Mouse (Mus musculus) forebrain, embryonic 15.5 days (tissue): ENCODE data around the gene Elovl6. TPM values are rescaled to one million over a fixed set of nuclear protein-coding genes. Genes with fewer than 3 reads are reported as not detected.

Experiments used
- ATAC-seq: fragments of 200-750 bp; cut with Nextera tagmentation; replicated peaks from 2 replicates; pipeline ENCODE4 v1.8.0; 2017; ENCODE audit warnings: mild to moderate bottlenecking, moderate TSS enrichment, moderate library complexity
- H3K27ac ChIP-seq: fragments of 300-500 bp; sonication (generic); replicated peaks from 2 replicates; pipeline ENCODE4 v1.5.1; 2015; ENCODE audit warnings: mild to moderate bottlenecking, inconsistent platforms
- H3K27me3 ChIP-seq: fragments of 300-500 bp; sonication (generic); 2 replicates; pipeline ENCODE4 v1.6.1; 2015; ENCODE audit warnings: inconsistent platforms
- H3K36me3 ChIP-seq: fragments of 300-500 bp; sonication (generic); 2 replicates; pipeline ENCODE4 v1.6.1; 2015; ENCODE audit warnings: mild to moderate bottlenecking, inconsistent platforms
- H3K4me1 ChIP-seq: fragments of 300-500 bp; sonication (generic); 2 replicates; pipeline ENCODE4 v1.6.1; 2015; ENCODE audit warnings: inconsistent platforms
- H3K4me2 ChIP-seq: fragments of 300-500 bp; sonication (generic); replicated peaks from 2 replicates; pipeline ENCODE4 v1.6.1; 2015; ENCODE audit warnings: mild to moderate bottlenecking, inconsistent platforms
- H3K4me3 ChIP-seq: fragments of 300-500 bp; sonication (generic); 2 replicates; pipeline ENCODE4 v1.5.1; 2015; ENCODE audit warnings: mild to moderate bottlenecking, inconsistent platforms
- H3K9ac ChIP-seq: fragments of 300-500 bp; sonication (generic); replicated peaks from 2 replicates; pipeline ENCODE4 v1.6.1; 2015; ENCODE audit warnings: mild to moderate bottlenecking, inconsistent platforms
- H3K9me3 ChIP-seq: fragments of 300-500 bp; sonication (generic); 2 replicates; pipeline ENCODE4 v1.6.1; 2016; ENCODE audit warnings: inconsistent platforms
- WGBS: fragments of 180-500 bp; shearing (Covaris S2); methylation state at CpG from one replicate; pipeline ENCODE4 v1.1.7; 2015; ENCODE audit warnings: mixed read lengths; 5-methylcytosine and 5-hydroxymethylcytosine counted together
- polyA plus RNA-seq: library from polyadenylated mRNA; unstranded; fragments of >200 nt; fragmentation: Nextera tagmentation; extraction: Ambion mirVana; gene quantifications from 2 replicates; pipeline ENCODE4 v1.2.1, GENCODE M21; 2015

The Elovl6 gene
- polyA plus RNA-seq, 1 experiment from 2014 or later, result 34.6 TPM

- 83% methylated on average over 11 of the region's 11 CpGs for WGBS
- Histone ChIP-seq H3K4me3 (no peak overlapping the region), H3K27ac (no peak overlapping the region), H3K9me3 (no peaks in the 10 kb centered on the region), H3K4me1 (no peaks in the 10 kb centered on the region), H3K36me3 (peaks cover 5% of the 10 kb centered on the region; the same call in 1 of the 2 replicates), H3K4me2 (no peak overlapping the region), H3K9ac (no peak overlapping the region), H3K27me3 (no peaks in the 10 kb centered on the region)
- peak; percentile 69; the same call in 1 of the 2 replicates for ATAC-seq
These were observed 102.2 kb downstream of the Elovl6 start for GRCm38 (mm10) chr3:129634260-129634901.

DNA sequence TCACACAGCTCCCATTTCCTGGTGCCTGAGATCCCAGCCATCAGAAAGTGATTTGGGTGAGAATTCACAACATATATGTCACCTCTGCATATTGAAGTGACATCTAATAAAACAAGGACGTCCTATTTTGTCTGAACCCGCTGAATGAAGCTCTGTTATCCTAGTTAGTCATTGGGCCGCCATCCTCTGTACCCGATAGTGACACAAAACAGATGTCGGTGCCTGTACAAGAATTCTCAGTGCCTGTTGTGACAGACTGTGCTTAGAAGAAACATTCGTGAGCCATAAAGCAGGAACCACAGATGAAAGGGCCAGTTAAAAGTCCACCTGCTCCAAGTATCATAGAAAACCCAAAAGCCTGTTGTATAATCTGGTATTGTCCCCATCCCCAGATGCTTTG is 105.3 kb downstream of the Elovl6 start:
- no peak for ATAC-seq
- no peak overlapping the region for H3K9ac ChIP-seq
- no peak overlapping the region for H3K4me3 ChIP-seq
- H3K9me3 ChIP-seq, result no peaks in the 10 kb centered on the region
- H3K4me1 ChIP-seq, result peaks cover 7% of the 10 kb centered on the region
- no peaks in the 10 kb centered on the region; the same call in 1 of the 2 replicates for H3K36me3 ChIP-seq
- H3K27ac ChIP-seq, result no peak overlapping the region
- H3K27me3 ChIP-seq, result no peaks in the 10 kb centered on the region
- 91% methylated on average over 6 of the region's 6 CpGs for WGBS
- H3K4me2 ChIP-seq, result no peak overlapping the region

DNA sequence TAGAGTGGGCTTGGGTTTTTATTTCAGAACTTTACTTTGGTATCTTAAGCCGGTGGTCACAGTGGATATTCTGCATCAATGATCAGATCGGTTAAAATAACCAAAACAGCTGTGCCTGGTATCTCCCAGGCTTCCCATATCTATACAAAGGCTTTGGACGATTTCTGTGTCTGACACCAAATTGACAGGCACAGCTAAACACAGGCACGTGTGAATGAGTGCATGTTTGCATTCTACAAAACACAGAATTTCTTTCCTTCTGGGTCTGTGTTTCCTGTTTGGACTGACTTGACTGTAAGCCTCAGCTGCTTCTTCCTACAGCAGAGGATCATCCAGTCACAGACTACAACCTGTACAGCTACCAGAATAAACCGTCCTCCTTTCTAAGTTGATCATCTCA is 107.5 kb downstream of the Elovl6 start:
- Histone ChIP-seq H3K27ac (no peak overlapping the region), H3K4me1 (peaks cover 7% of the 10 kb centered on the region), H3K9me3 (no peaks in the 10 kb centered on the region), H3K9ac (no peak overlapping the region), H3K27me3 (no peaks in the 10 kb centered on the region), H3K36me3 (no peaks in the 10 kb centered on the region), H3K4me2 (no peak overlapping the region), H3K4me3 (no peak overlapping the region)
- 59% methylated on average over 5 of the region's 5 CpGs for WGBS
- no peak for ATAC-seq

- Histone ChIP-seq H3K4me2 (no peak overlapping the region), H3K4me1 (peaks cover 7% of the 10 kb centered on the region), H3K27ac (no peak overlapping the region), H3K4me3 (no peak overlapping the region), H3K27me3 (no peaks in the 10 kb centered on the region), H3K36me3 (no peaks in the 10 kb centered on the region), H3K9ac (no peak overlapping the region), H3K9me3 (no peaks in the 10 kb centered on the region)
- ATAC-seq, result peak; percentile 86
- 37% methylated on average over 10 of the region's 10 CpGs for WGBS
These were observed 108.3 kb downstream of the Elovl6 start for GRCm38 (mm10) chr3:129640211-129641000.

DNA sequence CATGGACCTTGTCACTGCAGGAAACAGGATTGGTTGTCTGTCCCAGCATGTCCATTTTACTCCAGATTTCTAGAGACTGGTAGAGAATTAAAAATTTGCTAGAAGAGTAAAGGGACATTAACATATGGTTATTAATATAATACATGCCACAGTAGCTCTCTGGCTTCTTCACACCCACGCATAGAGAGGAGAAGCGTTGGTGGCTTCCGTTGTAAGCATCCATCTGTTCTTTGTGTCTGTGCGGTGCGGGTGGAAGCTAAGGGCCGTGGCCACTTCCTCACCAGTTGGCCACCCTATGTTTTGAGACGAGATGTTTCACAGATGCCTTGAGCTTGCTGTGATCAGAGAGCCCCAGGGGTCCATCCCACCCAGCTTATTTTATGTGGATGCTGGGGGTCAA is 109.5 kb downstream of the Elovl6 start:
- Histone ChIP-seq H3K4me2 (no peak overlapping the region), H3K27me3 (no peaks in the 10 kb centered on the region), H3K9ac (no peak overlapping the region), H3K27ac (no peak overlapping the region), H3K4me1 (peaks cover 7% of the 10 kb centered on the region), H3K36me3 (no peaks in the 10 kb centered on the region), H3K9me3 (no peaks in the 10 kb centered on the region), H3K4me3 (no peak overlapping the region)
- 72% methylated on average over 7 of the region's 7 CpGs for WGBS
- no peak for ATAC-seq

GRCm38 (mm10) chr3:129645409-129645808 is 113.3 kb downstream of the Elovl6 start:
- H3K36me3 ChIP-seq, result no peaks in the 10 kb centered on the region
- no peaks in the 10 kb centered on the region for H3K4me1 ChIP-seq
- H3K4me2 ChIP-seq, result no peak overlapping the region
- no peak overlapping the region for H3K27ac ChIP-seq
- no peaks in the 10 kb centered on the region for H3K9me3 ChIP-seq
- WGBS, result 82% methylated on average over 3 of the region's 3 CpGs
- H3K27me3 ChIP-seq, result no peaks in the 10 kb centered on the region
- no peak for ATAC-seq
- H3K9ac ChIP-seq, result no peak overlapping the region
- H3K4me3 ChIP-seq, result no peak overlapping the region

DNA sequence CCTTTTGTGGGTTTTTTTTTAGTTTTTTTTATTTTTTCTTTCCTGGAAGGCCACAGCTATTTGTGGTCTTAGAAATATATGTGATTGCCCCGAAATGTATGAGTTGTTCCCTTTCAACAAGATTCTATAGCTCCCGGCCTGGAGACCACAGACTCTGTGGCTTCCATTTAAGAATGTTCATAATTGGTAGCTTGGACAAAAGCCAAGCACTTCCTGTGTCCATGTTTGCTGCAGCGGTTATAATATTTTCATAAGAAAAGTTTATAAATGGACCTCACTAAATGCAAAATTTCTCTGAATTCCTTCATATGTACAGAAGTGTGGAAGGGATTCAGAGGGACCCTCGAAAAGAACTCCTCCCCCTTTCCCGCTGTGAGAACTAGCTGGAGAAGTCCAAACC is 114.6 kb downstream of the Elovl6 start:
- Histone ChIP-seq H3K27ac (no peak overlapping the region), H3K27me3 (no peaks in the 10 kb centered on the region), H3K36me3 (no peaks in the 10 kb centered on the region), H3K9me3 (no peaks in the 10 kb centered on the region), H3K4me3 (no peak overlapping the region), H3K9ac (no peak overlapping the region), H3K4me1 (no peaks in the 10 kb centered on the region), H3K4me2 (no peak overlapping the region)
- 80% methylated on average over 5 of the region's 5 CpGs for WGBS
- no peak for ATAC-seq

- H3K9me3 ChIP-seq, result no peaks in the 10 kb centered on the region
- H3K36me3 ChIP-seq, result no peaks in the 10 kb centered on the region
- no peak overlapping the region for H3K9ac ChIP-seq
- H3K4me1 ChIP-seq, result no peaks in the 10 kb centered on the region
- H3K4me3 ChIP-seq, result no peak overlapping the region
- no peak overlapping the region for H3K27ac ChIP-seq
- H3K4me2 ChIP-seq, result no peak overlapping the region
- H3K27me3 ChIP-seq, result no peaks in the 10 kb centered on the region
- 0 out of 2 replicates have a peak, but pooled peaks have one; percentile 45 for ATAC-seq
- 64% methylated on average over 10 of the region's 10 CpGs for WGBS
These were observed 115.2 kb downstream of the Elovl6 start for GRCm38 (mm10) chr3:129647312-129647711.

DNA sequence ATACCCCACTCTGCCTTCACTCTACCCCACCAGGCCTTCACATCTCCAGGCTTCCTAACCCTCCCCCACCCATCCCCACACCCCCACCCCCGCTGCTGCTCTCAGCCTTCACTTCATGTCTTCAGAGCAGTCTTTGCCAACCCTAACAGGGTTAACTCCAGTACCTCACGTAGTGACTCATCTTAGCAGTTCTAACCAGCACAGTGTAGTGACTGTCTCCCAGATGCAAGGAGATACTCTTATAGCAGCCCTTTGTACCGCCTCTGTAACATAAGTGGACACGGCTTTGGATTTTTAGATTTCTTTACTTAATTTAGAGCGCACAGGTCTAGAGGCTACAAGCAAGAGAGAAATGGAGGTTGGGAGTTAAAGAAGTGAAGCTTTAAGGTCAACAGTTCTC is 116.4 kb downstream of the Elovl6 start:
- H3K27me3 ChIP-seq, result no peaks in the 10 kb centered on the region
- no peaks in the 10 kb centered on the region for H3K36me3 ChIP-seq
- H3K9me3 ChIP-seq, result no peaks in the 10 kb centered on the region
- no peak for ATAC-seq
- 90% methylated on average over 5 of the region's 5 CpGs for WGBS
- H3K4me1 ChIP-seq, result no peaks in the 10 kb centered on the region
- H3K27ac ChIP-seq, result no peak overlapping the region
- H3K9ac ChIP-seq, result no peak overlapping the region
- no peak overlapping the region for H3K4me3 ChIP-seq
- no peak overlapping the region for H3K4me2 ChIP-seq

GRCm38 (mm10) chr3:129649586-129650292 is 117.6 kb downstream of the Elovl6 start:
- no peak for ATAC-seq

DNA sequence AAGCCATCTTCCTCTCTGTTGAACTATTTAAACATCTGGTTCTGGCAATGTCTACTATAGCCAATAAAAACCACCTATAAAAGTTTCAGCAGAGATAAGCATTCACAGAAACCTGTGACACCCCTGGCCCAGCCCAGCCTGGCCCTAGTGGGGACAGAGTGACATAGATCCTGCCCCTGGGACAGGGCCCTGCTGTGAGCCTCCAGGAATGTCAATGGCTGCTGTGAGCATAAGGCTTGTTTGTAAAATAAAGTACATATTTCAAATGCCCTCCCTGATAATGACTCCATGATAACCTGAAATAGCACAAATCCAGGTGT is 118.1 kb downstream of the Elovl6 start:
- H3K27ac ChIP-seq, result no peak overlapping the region
- no peaks in the 10 kb centered on the region for H3K27me3 ChIP-seq
- H3K9me3 ChIP-seq, result no peaks in the 10 kb centered on the region
- H3K4me3 ChIP-seq, result no peak overlapping the region
- H3K4me1 ChIP-seq, result no peaks in the 10 kb centered on the region
- H3K4me2 ChIP-seq, result no peak overlapping the region
- no peak overlapping the region for H3K9ac ChIP-seq
- ATAC-seq, result no peak
- H3K36me3 ChIP-seq, result no peaks in the 10 kb centered on the region

More at GRCm38 (mm10) chr3:129649586-129650292, 117.6 kb downstream of the Elovl6 start:
- whole genome bisulfite sequencing, result 56% methylated on average over 8 of the region's 8 CpGs
- Histone ChIP-seq H3K9me3 (no peaks in the 10 kb centered on the region), H3K27ac (no peak overlapping the region), H3K36me3 (no peaks in the 10 kb centered on the region), H3K9ac (no peak overlapping the region), H3K4me3 (no peak overlapping the region), H3K27me3 (no peaks in the 10 kb centered on the region), H3K4me2 (no peak overlapping the region), H3K4me1 (no peaks in the 10 kb centered on the region)

DNA sequence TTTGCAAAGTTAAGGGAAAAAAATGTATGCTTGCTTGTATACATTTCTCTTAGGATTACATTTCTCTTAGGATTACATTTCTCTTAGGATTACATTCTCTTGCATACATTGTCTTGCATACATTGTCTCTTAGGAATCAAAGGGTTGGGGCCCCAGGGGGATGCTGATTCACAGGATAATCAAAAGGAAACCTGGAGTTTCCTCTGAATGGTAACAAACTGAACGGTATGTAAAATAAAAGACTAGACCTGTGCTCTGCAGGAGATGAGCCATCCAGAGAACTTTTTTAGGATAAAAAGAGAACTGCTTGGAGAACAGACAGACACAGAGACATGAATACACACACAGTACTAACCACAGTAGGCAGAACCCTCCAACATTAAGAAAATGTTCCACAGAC is 118.8 kb downstream of the Elovl6 start:
- H3K9ac ChIP-seq, result no peak overlapping the region
- H3K36me3 ChIP-seq, result no peaks in the 10 kb centered on the region
- H3K27me3 ChIP-seq, result no peaks in the 10 kb centered on the region
- no peak overlapping the region for H3K4me2 ChIP-seq
- no peak for ATAC-seq
- H3K4me3 ChIP-seq, result no peak overlapping the region
- no peaks in the 10 kb centered on the region for H3K9me3 ChIP-seq
- WGBS, result 9% methylated on average over 1 of the region's 1 CpGs
- H3K27ac ChIP-seq, result no peak overlapping the region
- H3K4me1 ChIP-seq, result no peaks in the 10 kb centered on the region
